Mouse (Mus musculus): ENCODE data around the gene Stk32c. TPM values are rescaled to one million over a fixed set of nuclear protein-coding genes. Genes with fewer than 3 reads are reported as not detected.
A peak's percentile ranks its signal among the peaks of the same experiment; 100 is the strongest.

Gene Stk32c
- polyA plus RNA-seq, 1 experiment from 2014 or later = 0.60 TPM

- H3K27me3 ChIP-seq (ENCODE audit: insufficient read depth, poor library complexity, severe bottlenecking) = peaks cover 30% of the 10 kb centered on the region
Measured at GRCm38 (mm10) chr7:139149373-139149772, 63.7 kb downstream of the Stk32c start.

GRCm38 (mm10) chr7:139147360-139147759 is 65.7 kb downstream of the Stk32c start:
- Histone ChIP-seq H3K4me1 (replicated peaks) (peaks cover 70% of the 10 kb centered on the region), H3K27me3 (ENCODE audit: insufficient read depth, poor library complexity, severe bottlenecking) (peaks cover 30% of the 10 kb centered on the region), H3K4me3 (no peak overlapping the region), H3K9me3 (no peaks in the 10 kb centered on the region), H3K27ac (peak overlapping the region; percentile 72), H3K36me3 (no peaks in the 10 kb centered on the region)
- 48% methylated on average over 4 of the region's 4 CpGs for WGBS
- no peak for DNase-seq (ENCODE audit: low spot score)

More at GRCm38 (mm10) chr7:139149373-139149772, 63.7 kb downstream of the Stk32c start:
- H3K4me3 ChIP-seq = no peak overlapping the region
- H3K36me3 ChIP-seq = no peaks in the 10 kb centered on the region
- H3K9me3 ChIP-seq = no peaks in the 10 kb centered on the region
- H3K4me1 ChIP-seq (replicated peaks) = peaks cover 63% of the 10 kb centered on the region
- WGBS = 28% methylated on average over 7 of the region's 7 CpGs
- DNase-seq (ENCODE audit: low spot score) = no peak
- no peak overlapping the region for H3K27ac ChIP-seq

DNA sequence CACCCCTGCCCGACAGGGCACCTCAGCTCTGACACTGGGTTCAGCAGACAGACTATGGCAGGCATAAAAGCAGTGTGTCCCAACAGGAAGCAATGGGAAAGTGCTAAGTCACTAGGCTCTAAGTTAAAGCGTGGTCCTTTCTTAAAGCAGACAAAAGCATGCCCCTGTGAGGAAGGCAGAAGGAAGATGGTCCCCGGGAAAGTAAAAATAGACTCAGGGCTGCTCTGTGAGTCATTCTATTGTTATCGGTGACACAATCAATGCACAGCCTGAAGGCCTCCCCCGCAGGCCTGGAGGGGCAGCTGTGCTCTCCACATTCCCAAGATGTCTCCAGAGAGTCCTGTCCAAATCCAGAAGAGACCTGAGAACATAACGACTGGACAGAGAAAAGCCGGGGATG is 67.2 kb downstream of the Stk32c start:
- H3K27me3 ChIP-seq (ENCODE audit: insufficient read depth, poor library complexity, severe bottlenecking) = peaks cover 45% of the 10 kb centered on the region
- WGBS = 28% methylated on average over 7 of the region's 7 CpGs

DNA sequence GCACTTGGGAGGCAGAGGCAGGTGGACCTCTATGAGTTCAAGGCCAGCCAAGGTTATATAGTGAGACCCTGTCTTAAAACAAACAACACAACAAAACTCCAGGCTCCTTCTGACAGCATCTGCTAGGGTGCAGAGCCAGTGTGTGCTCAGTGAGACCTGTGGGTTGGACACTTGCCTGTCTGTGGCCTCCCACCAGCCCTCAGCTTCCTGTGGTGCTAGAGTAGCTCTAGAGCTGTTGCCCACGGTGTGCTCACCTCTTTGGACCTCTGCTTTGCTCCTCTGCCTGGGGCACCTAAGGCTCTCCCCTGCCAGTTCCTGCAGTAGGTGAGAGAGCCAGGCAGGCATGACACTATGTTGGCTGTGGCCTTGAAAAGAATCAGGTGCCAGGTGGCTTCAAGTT is 69.3 kb downstream of the Stk32c start:
- H3K4me1 ChIP-seq (replicated peaks) = peaks cover 73% of the 10 kb centered on the region
- H3K9me3 ChIP-seq = no peaks in the 10 kb centered on the region
- peaks cover 31% of the 10 kb centered on the region for H3K27me3 ChIP-seq (ENCODE audit: insufficient read depth, poor library complexity, severe bottlenecking)
- no peak overlapping the region for H3K27ac ChIP-seq
- no peak for DNase-seq (ENCODE audit: low spot score)
- 88% methylated on average over 1 of the region's 1 CpGs for WGBS
- no peak overlapping the region for H3K4me3 ChIP-seq
- no peaks in the 10 kb centered on the region for H3K36me3 ChIP-seq

More for the DNA sequence above, 67.2 kb downstream of the Stk32c start:
- Histone ChIP-seq H3K36me3 (no peaks in the 10 kb centered on the region), H3K9me3 (no peaks in the 10 kb centered on the region), H3K27ac (peak overlapping the region; percentile 72), H3K4me3 (no peak overlapping the region), H3K4me1 (replicated peaks) (peaks cover 71% of the 10 kb centered on the region)
- peak; percentile 24 for DNase-seq (ENCODE audit: low spot score)

DNA sequence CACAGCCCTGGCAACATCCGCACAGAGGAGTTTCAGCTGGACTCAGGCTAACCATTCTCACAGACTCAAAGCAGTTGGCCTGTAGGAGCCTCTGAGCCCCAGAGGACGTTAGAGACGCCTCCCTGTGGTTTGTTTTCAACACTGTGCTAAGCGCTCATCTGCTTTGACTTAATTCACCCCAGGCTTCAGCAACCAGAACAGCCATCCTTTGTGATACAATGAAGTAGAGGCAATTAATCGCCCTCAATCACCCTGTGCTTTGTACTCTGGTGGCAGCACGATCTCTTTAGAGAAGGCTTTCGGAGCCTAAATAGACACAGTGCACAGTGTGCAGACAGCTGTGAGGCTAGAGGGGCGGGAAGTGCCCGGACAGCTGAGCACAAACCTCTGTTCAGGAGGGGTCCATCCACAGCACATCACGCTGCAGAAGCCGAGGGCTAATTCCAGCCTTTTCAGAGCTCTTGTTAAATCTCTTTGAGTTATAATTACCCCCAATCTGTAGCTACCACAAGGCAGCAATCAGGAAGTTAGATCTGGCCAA is 73.1 kb downstream of the Stk32c start:
- Histone ChIP-seq H3K4me1 (replicated peaks) (peaks cover 67% of the 10 kb centered on the region), H3K27me3 (ENCODE audit: insufficient read depth, poor library complexity, severe bottlenecking) (peaks cover 47% of the 10 kb centered on the region), H3K9me3 (no peaks in the 10 kb centered on the region), H3K4me3 (peak overlapping the region; percentile 3; the same call in 1 of the 2 replicates), H3K36me3 (no peaks in the 10 kb centered on the region), H3K27ac (peak overlapping the region; percentile 82)
- DNase-seq (ENCODE audit: low spot score) = peak; percentile 73
- 3% methylated on average over 11 of the region's 11 CpGs for WGBS

DNA sequence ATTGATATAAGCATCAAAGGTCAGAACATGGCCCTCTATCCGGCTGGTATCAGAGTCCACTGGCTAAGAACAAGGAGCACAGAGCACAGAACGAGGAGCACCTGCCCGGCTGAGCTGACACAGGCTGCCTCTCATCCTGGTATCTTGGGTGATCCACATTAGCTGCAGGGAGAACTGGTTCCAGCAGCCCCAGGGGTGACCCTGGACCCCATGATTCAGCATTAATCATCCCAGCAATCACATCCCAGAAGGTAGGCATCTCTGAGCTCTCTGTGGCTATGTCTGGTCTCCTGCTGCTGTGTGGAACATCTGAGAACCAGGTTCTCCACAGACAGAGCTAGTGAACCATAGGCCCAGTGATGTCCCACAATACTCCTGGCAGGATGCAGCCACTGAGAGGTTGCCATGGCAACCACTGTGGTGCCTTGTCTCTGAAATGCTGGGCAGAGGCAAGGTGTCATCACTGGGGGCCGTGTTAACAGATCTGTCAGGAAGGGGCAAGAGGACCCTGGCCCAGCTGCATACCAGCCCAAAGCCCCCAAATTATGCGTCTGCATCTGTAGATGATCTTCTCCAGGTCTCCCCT is 76.1 kb downstream of the Stk32c start:
- Histone ChIP-seq H3K4me3 (no peak overlapping the region), H3K36me3 (no peaks in the 10 kb centered on the region), H3K27ac (0 out of 2 replicates have a peak overlapping the region, but pooled peaks have one; percentile 35), H3K9me3 (no peaks in the 10 kb centered on the region), H3K4me1 (replicated peaks) (peaks cover 60% of the 10 kb centered on the region), H3K27me3 (ENCODE audit: insufficient read depth, poor library complexity, severe bottlenecking) (peaks cover 36% of the 10 kb centered on the region)
- no peak for DNase-seq (ENCODE audit: low spot score)
- 72% methylated on average over 5 of the region's 5 CpGs for WGBS

- H3K4me1 ChIP-seq (replicated peaks) = peaks cover 60% of the 10 kb centered on the region
- no peaks in the 10 kb centered on the region for H3K9me3 ChIP-seq
- no peak overlapping the region for H3K27ac ChIP-seq
- H3K4me3 ChIP-seq = no peak overlapping the region
- 86% methylated on average over 5 of the region's 5 CpGs for WGBS
- no peaks in the 10 kb centered on the region for H3K36me3 ChIP-seq
- H3K27me3 ChIP-seq (ENCODE audit: insufficient read depth, poor library complexity, severe bottlenecking) = peaks cover 21% of the 10 kb centered on the region
- no peak for DNase-seq (ENCODE audit: low spot score)
Measured at GRCm38 (mm10) chr7:139135236-139135635, 77.9 kb downstream of the Stk32c start.

- Histone ChIP-seq H3K9me3 (no peaks in the 10 kb centered on the region), H3K27me3 (ENCODE audit: insufficient read depth, poor library complexity, severe bottlenecking) (peaks cover 31% of the 10 kb centered on the region), H3K36me3 (no peaks in the 10 kb centered on the region), H3K4me3 (no peak overlapping the region), H3K4me1 (replicated peaks) (peaks cover 55% of the 10 kb centered on the region), H3K27ac (no peak overlapping the region)
- 86% methylated on average over 3 of the region's 3 CpGs for WGBS
- DNase-seq (ENCODE audit: low spot score) = no peak
Measured at GRCm38 (mm10) chr7:139133446-139133845, 79.7 kb downstream of the Stk32c start.

- H3K4me3 ChIP-seq = no peak overlapping the region
- no peaks in the 10 kb centered on the region for H3K9me3 ChIP-seq
- no peaks in the 10 kb centered on the region for H3K36me3 ChIP-seq
- H3K27ac ChIP-seq = 0 out of 2 replicates have a peak overlapping the region, but pooled peaks have one; percentile 23
- peaks cover 20% of the 10 kb centered on the region for H3K27me3 ChIP-seq (ENCODE audit: insufficient read depth, poor library complexity, severe bottlenecking)
- H3K4me1 ChIP-seq (replicated peaks) = peaks cover 47% of the 10 kb centered on the region
- WGBS = 84% methylated on average over 8 of the region's 8 CpGs
- DNase-seq (ENCODE audit: low spot score) = no peak
Measured at GRCm38 (mm10) chr7:139131538-139131937, 81.6 kb downstream of the Stk32c start.

- Histone ChIP-seq H3K9me3 (no peaks in the 10 kb centered on the region), H3K36me3 (no peaks in the 10 kb centered on the region), H3K27me3 (ENCODE audit: insufficient read depth, poor library complexity, severe bottlenecking) (peaks cover 15% of the 10 kb centered on the region), H3K27ac (peak overlapping the region; percentile 30; the same call in 1 of the 2 replicates), H3K4me3 (no peak overlapping the region), H3K4me1 (replicated peaks) (peaks cover 40% of the 10 kb centered on the region)
- 61% methylated on average over 6 of the region's 6 CpGs for WGBS
- DNase-seq (ENCODE audit: low spot score) = no peak
Measured at GRCm38 (mm10) chr7:139130361-139130760, 82.7 kb downstream of the Stk32c start.

DNA sequence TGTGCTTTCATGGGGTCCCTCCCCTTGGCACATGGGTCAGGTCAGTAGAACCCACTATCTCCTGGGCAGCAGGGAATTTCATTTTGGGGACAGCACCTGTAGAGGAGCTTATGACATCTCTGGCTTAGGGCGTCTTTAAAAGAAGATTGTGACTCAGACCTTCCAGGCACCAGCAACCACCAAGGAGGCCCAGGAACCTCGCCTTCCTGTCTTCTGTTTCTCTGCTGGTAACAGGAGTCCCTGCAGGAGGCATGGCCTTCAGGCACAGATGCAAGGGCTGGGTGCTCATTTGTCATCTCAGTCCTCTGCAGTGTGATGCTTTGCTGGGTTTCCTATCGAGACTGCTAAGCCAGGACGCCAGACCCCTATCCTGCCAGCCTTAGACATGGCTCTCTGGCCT is 84.1 kb downstream of the Stk32c start:
- peaks cover 15% of the 10 kb centered on the region for H3K27me3 ChIP-seq (ENCODE audit: insufficient read depth, poor library complexity, severe bottlenecking)
- H3K4me1 ChIP-seq (replicated peaks) = peaks cover 35% of the 10 kb centered on the region
- no peaks in the 10 kb centered on the region for H3K36me3 ChIP-seq
- no peak for DNase-seq (ENCODE audit: low spot score)
- H3K27ac ChIP-seq = no peak overlapping the region
- no peak overlapping the region for H3K4me3 ChIP-seq
- H3K9me3 ChIP-seq = no peaks in the 10 kb centered on the region
- 81% methylated on average over 4 of the region's 4 CpGs for WGBS

DNA sequence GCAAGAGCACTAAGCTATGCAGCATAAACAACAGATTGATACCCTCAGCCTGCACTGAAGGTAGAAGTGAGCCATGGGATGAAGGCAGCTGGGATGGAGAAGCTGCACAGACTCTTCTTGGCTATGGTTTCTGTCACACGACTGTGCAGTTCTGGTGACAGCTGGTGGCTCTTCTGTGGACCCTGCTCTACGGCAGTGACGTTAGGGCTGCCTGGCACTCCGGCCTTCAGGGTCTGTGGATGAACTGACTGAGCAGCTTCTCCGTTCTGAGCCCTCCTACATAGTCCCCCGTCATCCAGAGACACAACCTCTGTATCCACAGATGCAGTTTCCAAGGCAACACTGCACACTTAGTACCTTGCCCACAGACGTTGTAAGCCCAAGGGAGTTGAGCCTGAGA is 86.6 kb downstream of the Stk32c start:
- DNase-seq (ENCODE audit: low spot score) = no peak
- peaks cover 26% of the 10 kb centered on the region for H3K4me1 ChIP-seq (replicated peaks)
- H3K27me3 ChIP-seq (ENCODE audit: insufficient read depth, poor library complexity, severe bottlenecking) = peaks cover 15% of the 10 kb centered on the region
- no peak overlapping the region for H3K4me3 ChIP-seq
- no peaks in the 10 kb centered on the region for H3K36me3 ChIP-seq
- no peak overlapping the region for H3K27ac ChIP-seq
- no peaks in the 10 kb centered on the region for H3K9me3 ChIP-seq
- 82% methylated on average over 7 of the region's 7 CpGs for WGBS

GRCm38 (mm10) chr7:139125881-139126280 is 87.2 kb downstream of the Stk32c start:
- Histone ChIP-seq H3K36me3 (no peaks in the 10 kb centered on the region), H3K4me3 (no peak overlapping the region), H3K27ac (no peak overlapping the region), H3K4me1 (replicated peaks) (peaks cover 21% of the 10 kb centered on the region), H3K9me3 (no peaks in the 10 kb centered on the region), H3K27me3 (ENCODE audit: insufficient read depth, poor library complexity, severe bottlenecking) (peaks cover 15% of the 10 kb centered on the region)
- DNase-seq (ENCODE audit: low spot score) = no peak
- WGBS = 85% methylated on average over 4 of the region's 4 CpGs
